Mouse (Mus musculus): ENCODE measurements around the gene Slc12a3. TPM values are rescaled to one million over a fixed set of nuclear protein-coding genes. Genes with fewer than 3 reads are reported as not detected.

The Slc12a3 gene
- total and polyA plus RNA-seq, 3 experiments = not detected

DNA sequence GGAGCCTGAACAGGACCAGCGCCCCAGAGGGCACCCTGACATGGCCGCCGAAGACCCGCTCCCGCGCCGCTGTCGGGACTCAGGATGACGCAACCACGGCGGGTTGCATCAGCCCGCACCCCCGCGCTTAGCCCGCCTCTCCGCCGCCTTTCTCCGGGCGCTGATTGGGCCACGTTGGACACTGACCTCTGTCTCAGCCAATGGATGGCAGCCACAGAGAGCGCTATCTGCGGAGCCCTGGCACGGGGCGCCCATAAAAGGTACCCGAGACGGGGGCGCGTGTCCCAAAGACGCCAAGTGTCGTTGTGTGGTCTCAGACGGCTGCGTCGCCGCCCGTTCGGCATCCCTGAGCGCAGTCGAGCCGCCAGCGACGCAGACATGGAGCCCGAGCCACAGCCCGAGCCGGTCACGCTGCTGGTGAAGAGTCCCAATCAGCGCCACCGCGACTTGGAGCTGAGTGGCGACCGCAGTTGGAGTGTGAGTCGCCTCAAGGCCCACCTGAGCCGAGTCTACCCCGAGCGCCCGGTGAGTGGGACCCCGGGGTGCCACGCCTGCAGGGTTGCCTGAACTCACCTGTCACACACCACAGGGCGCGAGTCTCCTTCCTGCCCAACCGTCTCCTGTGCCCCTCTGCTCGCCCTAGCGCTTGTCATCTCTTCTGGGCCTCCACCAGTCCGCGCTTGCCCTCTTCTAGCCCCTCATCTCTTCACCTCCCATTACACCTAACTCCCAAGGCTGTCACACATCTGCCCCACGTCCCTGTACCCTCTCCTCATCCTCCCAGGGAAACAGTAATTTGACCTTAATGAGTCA, 57.4 kb downstream of the Slc12a3 start, which contains the start of gene Herpud1 (continued):
- no peak for TF ChIP-seq USF2 (IDR thresholded peaks at IDR 0.05; ENCODE audit: borderline replicate concordance in 1 of 2, insufficient read depth in 1 of 2, low read depth in 1 of 2, low read length in 2 of 2)
- no peak for TF ChIP-seq SMC3 (IDR thresholded peaks at IDR 0.05; ENCODE audit: low read depth, low read length)
- TF ChIP-seq SIN3A (IDR thresholded peaks at IDR 0.05; ENCODE audit: low read length) = peak; percentile 66
- peak; percentile 55; the same call in 1 of the 2 replicates for TF ChIP-seq E2F4 (IDR thresholded peaks at IDR 0.05; ENCODE audit: borderline replicate concordance, low read depth, low read length)
- peak; percentile 76 for TF ChIP-seq MAZ (IDR thresholded peaks at IDR 0.05; ENCODE audit: low read depth, low read length)
- no peak for TF ChIP-seq RCOR1 (IDR thresholded peaks at IDR 0.05; ENCODE audit: low read depth, low read length)
- TF ChIP-seq UBTF (IDR thresholded peaks at IDR 0.05; ENCODE audit: borderline replicate concordance, insufficient read depth, low read depth, low read length) = 0 out of 2 replicates have a peak, but pooled peaks have one; percentile 45
- TF ChIP-seq RAD21 (IDR thresholded peaks at IDR 0.05; ENCODE audit: low read depth, low read length) = no peak; the same call in 1 of the 2 replicates
- peak; percentile 76 for TF ChIP-seq GATA1 (IDR thresholded peaks at IDR 0.05; ENCODE audit: low read depth, low read length)
- TF ChIP-seq MYB (IDR thresholded peaks at IDR 0.05; ENCODE audit: low read depth, low read length) = no peak
- TF ChIP-seq MEF2A (IDR thresholded peaks at IDR 0.05; ENCODE audit: extremely low read depth, insufficient replicate concordance, low read depth, low read length, poor library complexity, severe bottlenecking) = no peak
- no peak; the same call in 1 of the 2 replicates for TF ChIP-seq CHD1 (IDR thresholded peaks at IDR 0.05; ENCODE audit: low read depth, low read length)
- TF ChIP-seq TCF12 (IDR thresholded peaks at IDR 0.05; ENCODE audit: low read depth, low read length) = peak; percentile 53; the same call in 1 of the 2 replicates
- peak; percentile 97 for TF ChIP-seq TBP (IDR thresholded peaks at IDR 0.05; ENCODE audit: low read depth, low read length)
- peak; percentile 99 for TF ChIP-seq ZMIZ1 (IDR thresholded peaks at IDR 0.05; ENCODE audit: low read depth, low read length)
- peak; percentile 74 for TF ChIP-seq MAX (IDR thresholded peaks at IDR 0.05; ENCODE audit: low read length)
- TF ChIP-seq MAFK (IDR thresholded peaks at IDR 0.05; ENCODE audit: borderline replicate concordance, low read depth, low read length) = no peak
- no peak for TF ChIP-seq CTCF (IDR thresholded peaks at IDR 0.05 in 2 of 3, conservative IDR thresholded peaks at IDR 0.05 in 1 of 3; ENCODE audit: control insufficient read depth in 1 of 3, insufficient read depth in 1 of 3, low read depth in 2 of 3, low read length in 3 of 3, poor library complexity in 1 of 3, severe bottlenecking in 1 of 3)

DNA sequence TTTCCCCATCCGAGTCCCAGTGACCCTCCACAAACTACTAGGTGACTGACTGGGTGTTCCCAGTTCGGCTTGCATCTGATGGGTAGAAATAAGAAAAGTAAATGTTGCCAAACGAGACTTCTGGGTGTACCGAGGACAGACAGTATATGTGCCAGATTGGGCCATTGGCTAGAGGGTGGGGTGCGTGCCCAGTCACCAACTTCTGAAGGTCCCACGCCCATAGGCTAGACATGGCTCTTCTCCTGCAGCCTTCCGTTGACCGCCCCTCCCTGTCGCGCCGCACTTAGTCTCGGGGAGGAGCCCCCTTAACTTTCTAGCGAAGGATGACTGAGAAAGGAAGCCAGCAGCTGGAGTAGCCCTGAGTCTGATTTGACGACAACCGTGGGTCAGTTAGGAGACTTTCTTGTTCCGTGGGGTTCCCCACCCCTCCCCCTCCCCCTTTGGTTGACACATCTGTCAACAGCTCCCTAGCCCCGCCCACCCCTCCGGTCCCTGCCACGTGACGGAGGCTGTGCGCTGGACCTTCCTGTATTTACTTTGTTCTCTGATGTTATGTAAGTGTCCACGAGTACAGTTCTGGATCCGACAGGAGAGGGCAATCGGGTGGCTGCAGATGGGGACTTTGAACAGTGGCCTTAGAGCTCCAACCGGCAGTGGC, 58.2 kb downstream of the Slc12a3 start:
- Histone ChIP-seq H3K9ac (ENCODE audit: control insufficient read depth, low read depth, low read length, poor library complexity, severe bottlenecking) (peak overlapping the region; percentile 82), H3K4me1 (ENCODE audit: control insufficient read depth in 1 of 2, insufficient read depth in 2 of 2, low read length in 2 of 2) (peaks cover 13 to 25% of the 10 kb centered on the region in 2 experiments), H3K4me3 (ENCODE audit: control insufficient read depth in 1 of 2, insufficient read depth in 1 of 2, low read depth in 2 of 2, low read length in 2 of 2) (peak overlapping the region; percentile 93 to 94), H3K36me3 (ENCODE audit: control insufficient read depth in 1 of 2, insufficient read depth in 2 of 2, low read length in 2 of 2) (peaks cover 33 to 36% of the 10 kb centered on the region in 2 experiments), H3K27me3 (ENCODE audit: control insufficient read depth in 1 of 2, insufficient read depth in 2 of 2, low read length in 2 of 2) (no peaks in the 10 kb centered on the region), H3K27ac (ENCODE audit: control insufficient read depth, low read depth, low read length) (peak overlapping the region; percentile 68), H3K9me3 (replicated peaks; ENCODE audit: insufficient read depth, low read length) (no peaks in the 10 kb centered on the region), H3K79me2 (ENCODE audit: control insufficient read depth, insufficient read depth, low read length, poor library complexity) (peaks cover 34% of the 10 kb centered on the region)
- peak; percentile 86 for DNase-seq (ENCODE audit: low read depth, low spot score)
- TF ChIP-seq ZMIZ1 (IDR thresholded peaks at IDR 0.05; ENCODE audit: low read depth, low read length) (no peak), RCOR1 (IDR thresholded peaks at IDR 0.05; ENCODE audit: low read depth, low read length) (no peak), JUND (IDR thresholded peaks at IDR 0.05; ENCODE audit: low read depth, low read length) (no peak), MXI1 (IDR thresholded peaks at IDR 0.05; ENCODE audit: low read depth, low read length) (peak; percentile 98), USF1 (IDR thresholded peaks at IDR 0.05; ENCODE audit: low read depth, low read length) (peak; percentile 91), EP300 (IDR thresholded peaks at IDR 0.05; ENCODE audit: low read depth in 1 of 2, low read length in 2 of 2) (0 out of 4 replicates have a peak, but pooled peaks of 1 of the 2 experiments have one; percentile 2), SIN3A (IDR thresholded peaks at IDR 0.05; ENCODE audit: low read length) (peak; percentile 97), NELFE (IDR thresholded peaks at IDR 0.05; ENCODE audit: low read depth, low read length) (no peak), TBP (IDR thresholded peaks at IDR 0.05; ENCODE audit: low read depth, low read length) (no peak), MAFK (IDR thresholded peaks at IDR 0.05; ENCODE audit: borderline replicate concordance, low read depth, low read length) (no peak), HCFC1 (IDR thresholded peaks at IDR 0.05; ENCODE audit: low read depth, low read length) (0 out of 2 replicates have a peak, but pooled peaks have one; percentile 1), MAX (IDR thresholded peaks at IDR 0.05; ENCODE audit: low read length) (peak; percentile 81), TCF12 (IDR thresholded peaks at IDR 0.05; ENCODE audit: low read depth, low read length) (no peak), BHLHE40 (IDR thresholded peaks at IDR 0.05; ENCODE audit: borderline replicate concordance, low read depth, low read length) (peak; percentile 57; the same call in 1 of the 2 replicates), USF2 (IDR thresholded peaks at IDR 0.05; ENCODE audit: borderline replicate concordance in 1 of 2, insufficient read depth in 1 of 2, low read depth in 1 of 2, low read length in 2 of 2) (peak in 1 of 2 experiments; percentile 40; a peak in 1 of 4 replicates), ZKSCAN1 (IDR thresholded peaks at IDR 0.05; ENCODE audit: low read depth, low read length) (no peak), GABPA (IDR thresholded peaks at IDR 0.05; ENCODE audit: low read depth, low read length) (no peak), RAD21 (IDR thresholded peaks at IDR 0.05; ENCODE audit: low read depth, low read length) (no peak), POLR2AphosphoS2 (IDR thresholded peaks at IDR 0.05; ENCODE audit: low read length) (peak; percentile 47; the same call in 1 of the 2 replicates), ZNF384 (IDR thresholded peaks at IDR 0.05; ENCODE audit: low read depth, low read length) (no peak)
